Mouse (Mus musculus): ENCODE results near the gene Copz1.

Copz1 gene

DNA sequence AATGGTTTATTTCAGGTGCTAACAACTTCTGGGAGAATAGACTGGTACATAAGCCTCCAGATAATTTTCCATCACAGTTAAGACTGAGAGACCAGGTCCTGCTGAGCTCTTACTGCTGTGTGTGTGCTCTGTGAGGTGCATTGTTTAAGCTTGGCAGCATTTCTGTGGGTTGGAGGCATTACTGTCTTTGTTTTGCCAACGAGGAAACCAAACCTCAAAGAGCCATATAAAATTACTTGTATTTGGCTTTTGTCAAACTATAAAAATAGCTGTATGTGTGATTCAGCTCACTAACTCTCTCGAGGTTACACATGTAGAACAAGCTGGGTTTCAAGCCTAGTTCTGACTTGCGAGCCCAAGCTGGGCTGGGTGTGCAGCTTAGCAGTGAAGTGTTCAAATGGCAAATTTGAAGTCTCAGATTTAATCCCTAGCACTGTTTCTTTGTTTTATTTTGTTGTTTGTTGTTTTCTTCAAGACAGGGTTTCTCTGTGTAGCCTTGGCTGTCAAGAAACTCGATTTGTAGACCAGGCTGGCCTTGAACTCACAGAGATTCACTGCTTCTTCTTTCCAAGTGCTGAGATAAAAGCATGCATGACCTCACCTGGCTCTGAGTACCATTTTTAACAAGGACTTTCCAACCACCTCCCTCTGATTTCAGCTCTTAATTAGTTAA, 20.3 kb downstream of the Copz1 start:
- DNase-seq (ENCODE audit: low read depth): no peak

DNA sequence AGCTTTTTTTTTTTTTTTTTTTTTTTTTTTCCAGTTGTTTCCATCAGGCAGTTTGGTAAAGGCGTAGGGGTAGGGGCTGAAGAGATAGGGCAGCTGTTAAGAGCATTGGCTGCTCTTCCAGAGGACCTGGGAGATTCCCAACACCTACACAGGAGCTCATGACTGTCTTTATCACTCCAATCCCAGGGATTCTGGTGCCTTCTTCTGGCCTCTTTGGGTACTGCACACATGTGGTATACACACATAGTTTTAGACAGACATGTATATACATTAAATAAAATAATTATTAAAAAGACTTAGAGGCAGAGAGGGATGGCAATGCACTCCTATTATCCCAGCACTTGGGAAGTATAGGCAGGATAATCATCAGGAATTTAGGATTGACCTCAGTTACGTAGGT, 20.9 kb downstream of the Copz1 start:
- no peak for DNase-seq (ENCODE audit: low read depth)

DNA sequence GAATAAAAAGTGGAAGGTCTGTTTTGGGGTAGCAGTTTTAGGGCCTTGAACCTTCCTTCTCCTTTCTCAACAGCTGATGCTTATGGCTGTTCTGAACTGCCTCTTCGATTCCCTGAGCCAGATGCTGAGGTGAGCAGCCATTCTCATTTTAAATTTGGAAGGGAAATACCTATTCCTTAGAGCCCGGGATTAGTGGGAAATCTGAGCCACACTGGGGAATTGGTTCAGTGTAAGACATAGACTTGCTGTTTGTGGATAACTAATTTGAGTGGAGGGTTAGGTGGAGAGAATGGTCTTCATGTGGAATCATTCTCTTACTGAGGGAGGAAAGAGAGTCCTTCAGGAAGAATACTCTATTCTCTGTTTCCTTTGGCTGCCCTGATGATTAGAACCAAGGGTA, 22.1 kb downstream of the Copz1 start:
- no peak for DNase-seq (ENCODE audit: low read depth)

DNA sequence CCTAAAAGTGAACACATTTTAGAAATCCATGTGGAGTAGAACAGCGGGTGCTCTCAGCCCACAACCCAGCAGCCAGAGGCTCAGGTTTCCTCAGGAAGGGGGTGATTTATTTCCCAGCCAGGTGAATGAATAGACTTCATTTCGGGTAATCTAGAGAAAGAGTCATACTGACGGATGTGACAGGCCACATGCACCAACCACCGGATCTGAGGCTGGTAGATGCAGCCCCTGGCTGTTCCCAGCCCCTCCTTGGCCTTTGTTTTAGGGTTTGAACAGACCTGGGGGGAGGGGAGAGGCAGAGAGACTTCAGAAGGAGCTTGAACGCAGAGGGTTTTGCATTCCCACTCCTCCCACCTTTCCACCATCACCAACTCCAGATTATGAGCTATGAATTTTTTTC, 23.3 kb downstream of the Copz1 start:
- DNase-seq (ENCODE audit: low read depth): no peak

DNA sequence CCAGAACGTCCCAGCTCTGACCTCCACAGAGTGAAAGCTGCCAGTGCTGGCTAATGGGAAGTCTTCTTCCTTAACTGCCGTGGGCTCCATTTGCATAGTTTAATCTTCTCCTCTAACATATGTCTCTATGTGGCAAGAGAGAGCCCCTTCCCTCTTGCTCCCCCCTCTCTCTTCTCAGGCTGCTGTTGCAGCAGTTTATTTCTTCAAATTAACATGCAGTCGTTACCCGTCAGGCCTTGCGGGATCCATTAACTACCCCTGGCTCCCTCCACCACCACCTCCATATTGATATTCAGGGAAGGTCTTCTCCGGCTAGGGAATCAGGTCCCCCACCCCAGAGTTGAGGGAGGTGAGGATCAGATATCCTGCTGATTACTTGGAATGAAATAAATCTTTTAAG, 24.8 kb downstream of the Copz1 start:
- no peak for DNase-seq (ENCODE audit: low read depth)

DNA sequence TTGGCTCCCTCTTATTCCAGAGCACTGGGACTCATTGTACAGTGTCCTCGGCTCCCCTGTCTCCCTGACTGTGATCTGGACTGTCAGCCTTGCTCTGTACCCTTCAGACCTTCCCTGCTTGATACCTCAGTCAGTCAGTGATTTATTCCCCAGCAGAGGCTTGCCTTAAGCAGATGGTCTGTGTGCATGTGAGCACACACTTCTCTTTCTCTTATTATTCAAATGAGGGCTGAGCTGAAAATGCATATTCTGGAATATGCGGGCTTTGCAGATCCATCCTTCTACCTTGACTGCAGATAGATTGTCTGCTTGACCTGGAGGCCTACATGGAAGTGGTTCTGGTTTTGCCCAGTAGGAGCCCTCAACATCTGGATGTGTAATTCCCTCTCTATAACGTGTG, 25.5 kb downstream of the Copz1 start:
- DNase-seq (ENCODE audit: low read depth): no peak

DNA sequence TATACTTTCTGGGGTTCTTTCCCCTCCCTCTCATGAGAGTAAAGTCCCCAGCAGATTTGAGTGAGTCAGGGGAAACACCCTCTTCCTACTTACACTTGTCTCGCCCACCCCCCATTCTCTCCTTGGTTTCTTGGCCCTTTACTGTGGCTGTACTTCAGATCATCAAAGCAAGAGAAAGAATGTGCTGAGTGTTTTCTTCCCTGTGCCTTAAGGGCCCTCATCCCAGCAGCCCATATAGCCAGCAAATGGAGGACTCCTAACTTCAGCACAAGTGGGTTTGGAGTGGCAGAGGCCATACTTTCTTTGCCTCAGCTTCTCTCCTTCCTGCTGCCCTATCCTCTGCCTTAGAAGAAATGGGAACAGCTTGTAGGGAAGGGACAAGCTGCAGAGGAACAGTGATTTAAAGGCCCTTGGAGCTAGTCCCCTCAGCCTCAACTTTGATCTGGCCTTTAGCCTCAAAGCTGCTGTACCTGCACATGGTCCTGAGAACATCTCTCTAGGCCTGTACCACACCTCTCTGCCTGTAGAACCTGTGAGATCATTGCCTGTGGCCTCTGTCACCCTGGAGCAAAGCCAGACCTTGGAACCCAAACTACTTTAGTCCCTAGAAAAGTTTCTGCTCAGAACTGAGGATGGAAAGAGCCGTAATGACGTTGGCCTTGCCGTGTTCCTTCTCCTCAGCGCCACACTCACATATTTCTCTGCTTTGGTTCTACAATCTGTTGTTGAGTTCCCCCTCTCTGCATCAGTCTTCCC, 26.5 kb downstream of the Copz1 start:
- DNase-seq (ENCODE audit: low read depth): no peak

DNA sequence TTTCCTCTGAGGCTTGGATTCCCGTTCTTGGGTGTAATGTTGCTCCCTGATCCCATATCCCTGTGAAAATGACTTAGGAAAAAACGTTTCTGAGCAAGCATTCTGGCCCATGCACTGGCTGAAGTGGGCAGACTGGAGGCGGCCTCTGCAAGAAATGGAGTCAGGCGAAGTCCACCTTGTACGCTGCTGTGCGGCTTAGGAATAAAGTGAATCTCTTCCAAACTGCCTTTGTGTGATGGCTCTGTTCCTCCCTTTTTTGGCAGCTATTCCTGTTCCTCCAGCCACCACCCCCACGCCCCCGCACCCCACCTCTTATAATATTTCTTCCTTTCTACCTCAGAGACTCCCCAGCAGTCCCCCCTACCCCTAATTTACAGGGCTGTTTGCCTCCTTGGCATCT, 27.1 kb downstream of the Copz1 start:
- no peak for DNase-seq (ENCODE audit: low read depth)

DNA sequence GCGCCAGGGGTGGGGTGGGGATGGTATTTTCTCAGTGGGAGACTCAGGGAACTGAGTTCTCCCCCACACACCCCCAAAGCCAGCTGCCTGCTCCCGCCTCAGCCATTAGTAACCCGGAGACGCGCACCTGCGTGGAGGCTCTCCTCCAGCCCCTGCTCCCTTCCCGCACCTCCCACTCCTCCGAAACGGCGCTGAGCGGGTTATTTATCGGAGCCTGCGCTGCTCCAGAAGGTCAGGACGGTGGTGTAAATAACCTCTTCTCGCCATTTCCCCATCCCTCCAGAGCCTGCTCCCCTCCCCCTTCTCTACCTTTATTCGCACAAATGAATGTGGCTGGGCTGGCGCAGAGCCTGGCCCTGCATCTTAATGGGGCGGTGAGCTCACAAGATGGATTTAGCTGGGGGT, 27.6 kb downstream of the Copz1 start:
- DNase-seq (ENCODE audit: low read depth): no peak

DNA sequence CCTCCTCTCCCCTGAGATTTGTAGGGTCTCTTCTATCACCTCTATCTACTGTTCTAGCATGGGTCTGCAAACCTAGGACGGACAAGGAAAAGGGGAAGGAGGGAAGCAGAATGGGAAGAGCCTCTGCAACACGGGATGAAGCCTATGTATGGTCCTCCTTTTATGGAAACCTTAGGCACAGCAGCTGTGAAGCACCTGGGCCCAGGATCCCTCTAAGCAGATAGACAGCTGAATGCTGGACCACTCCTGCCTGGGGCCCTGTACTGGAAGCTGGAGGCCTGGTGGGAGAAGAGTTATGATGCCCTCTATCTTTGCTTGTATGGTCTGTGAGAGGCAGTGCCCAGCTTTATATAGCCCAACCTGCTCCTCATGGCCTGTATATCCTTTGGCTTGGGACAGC, 28.0 kb downstream of the Copz1 start:
- no peak for DNase-seq (ENCODE audit: low read depth)

DNA sequence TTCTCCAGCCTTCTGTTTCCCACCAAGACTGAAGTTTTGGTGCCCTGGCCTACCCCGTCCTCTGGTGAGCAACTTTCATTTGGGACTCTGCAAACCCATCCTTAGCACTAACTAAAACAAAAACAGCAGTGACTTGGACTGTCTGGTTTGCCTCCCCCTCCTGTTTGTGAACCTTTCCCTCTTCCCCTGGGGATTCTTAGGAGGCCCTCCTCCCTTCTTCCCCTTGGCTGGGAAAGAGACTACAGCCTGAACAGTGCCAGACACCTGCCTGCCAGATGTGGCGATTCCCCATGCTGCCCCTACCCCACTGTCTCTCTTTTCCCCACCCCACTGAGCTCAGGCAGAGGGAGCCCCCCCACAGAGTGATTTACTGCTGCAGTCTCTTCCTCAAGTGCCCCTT, 28.5 kb downstream of the Copz1 start:
- DNase-seq (ENCODE audit: low read depth): no peak

DNA sequence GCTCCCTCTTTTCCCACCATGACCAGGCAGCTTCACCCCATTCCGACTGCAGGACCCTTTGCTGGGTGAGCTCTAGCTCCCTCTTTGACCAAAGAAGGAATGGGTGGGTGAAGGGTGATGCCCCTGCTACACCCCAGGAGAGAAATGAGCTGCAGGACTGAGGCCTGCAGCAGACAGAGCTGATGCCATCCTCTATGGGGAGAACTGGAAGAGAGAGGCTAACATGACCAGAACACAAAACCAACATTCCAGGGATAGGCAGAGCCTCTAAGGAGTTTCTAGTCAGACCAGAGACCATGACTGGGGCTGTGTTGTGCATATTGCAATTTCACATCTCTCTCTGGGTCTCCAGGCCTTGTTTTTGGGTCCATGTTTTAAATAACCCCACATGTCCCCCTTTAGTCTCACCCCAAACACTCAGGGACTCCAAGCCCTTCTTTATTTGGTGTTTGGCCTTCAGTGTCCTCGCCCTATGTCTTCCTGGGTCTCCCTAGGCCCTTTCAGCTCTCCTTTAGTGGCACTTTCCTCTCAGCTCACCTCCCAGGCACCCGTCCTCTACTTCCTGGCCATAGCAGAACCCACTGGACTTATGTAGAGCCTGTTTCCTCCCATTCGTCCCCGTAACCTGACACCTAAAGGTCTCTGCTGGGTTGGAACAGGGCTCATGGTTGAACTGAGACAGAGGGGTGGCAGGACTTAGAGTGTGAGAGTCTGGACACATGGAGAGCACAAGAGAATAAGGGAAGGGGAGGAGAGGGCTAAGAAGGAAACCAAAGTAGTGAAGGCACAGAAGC, 29.2 kb downstream of the Copz1 start:
- no peak for DNase-seq (ENCODE audit: low read depth)

DNA sequence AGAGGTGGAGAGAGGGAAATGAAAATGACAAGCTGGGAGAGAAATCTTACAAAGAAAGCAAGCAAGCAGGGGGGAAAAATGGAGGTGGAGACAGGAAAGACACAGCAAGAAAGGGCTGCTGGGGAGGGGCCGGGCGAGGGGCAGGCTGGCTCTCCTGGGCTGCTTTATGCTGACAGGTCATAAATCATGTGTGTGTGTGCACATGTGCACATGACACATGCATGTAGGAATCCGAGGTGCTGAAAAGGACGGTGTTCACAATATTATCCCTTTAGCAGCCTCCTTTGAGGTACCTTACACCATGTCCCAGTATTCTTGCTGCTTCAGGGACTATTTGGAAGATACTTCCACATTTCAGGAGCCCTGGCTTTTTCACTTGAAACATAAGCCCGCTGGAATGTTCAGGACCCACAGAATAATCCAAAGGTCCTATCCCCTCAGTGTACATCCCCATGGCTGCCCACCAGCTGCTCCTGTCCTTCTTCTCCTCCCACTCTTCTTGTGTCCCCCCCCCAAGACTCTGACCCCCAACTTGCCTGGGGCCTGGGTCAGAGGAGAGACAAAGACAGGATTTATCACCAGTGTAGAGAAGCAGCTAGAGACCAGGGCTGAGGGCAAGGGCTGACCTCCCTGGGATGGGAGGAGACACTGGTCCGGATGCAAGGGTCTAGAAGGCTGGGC, 30.0 kb downstream of the Copz1 start:
- DNase-seq (ENCODE audit: low read depth): no peak

DNA sequence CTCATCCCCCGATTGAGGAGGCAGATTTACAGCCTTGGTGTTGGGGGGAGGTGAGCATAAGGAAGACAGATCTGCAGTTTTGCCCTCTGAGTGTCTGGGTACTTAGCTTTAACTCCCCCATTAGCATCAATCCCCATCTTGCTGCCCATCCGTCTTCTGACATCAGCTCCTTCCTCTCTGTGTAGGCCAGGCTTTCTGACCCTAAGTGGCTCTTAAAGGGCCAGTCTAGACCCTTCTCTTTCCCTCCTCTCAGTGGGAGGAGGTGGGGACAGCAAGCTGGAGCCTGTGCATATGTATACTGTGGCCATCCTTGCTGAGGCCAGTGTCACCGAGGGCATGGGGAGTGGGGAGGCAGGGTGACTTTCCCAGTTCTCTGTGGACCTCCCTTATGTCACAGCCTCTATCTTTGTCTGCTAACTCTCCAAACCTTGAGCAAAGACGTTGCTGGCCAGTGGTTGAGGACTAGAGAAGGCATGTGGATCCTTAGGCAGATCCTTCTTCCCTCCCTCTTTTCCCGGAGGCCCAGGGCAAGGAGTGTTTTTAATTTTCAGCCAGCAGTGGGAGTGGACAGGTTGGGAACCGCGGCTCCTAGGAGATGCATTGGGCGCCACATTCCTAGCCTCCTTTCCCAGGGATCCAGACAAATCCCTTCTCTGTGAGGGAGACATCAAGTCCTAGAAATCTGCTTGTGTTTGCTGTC, 31.6 kb downstream of the Copz1 start:
- DNase-seq (ENCODE audit: low read depth): no peak

DNA sequence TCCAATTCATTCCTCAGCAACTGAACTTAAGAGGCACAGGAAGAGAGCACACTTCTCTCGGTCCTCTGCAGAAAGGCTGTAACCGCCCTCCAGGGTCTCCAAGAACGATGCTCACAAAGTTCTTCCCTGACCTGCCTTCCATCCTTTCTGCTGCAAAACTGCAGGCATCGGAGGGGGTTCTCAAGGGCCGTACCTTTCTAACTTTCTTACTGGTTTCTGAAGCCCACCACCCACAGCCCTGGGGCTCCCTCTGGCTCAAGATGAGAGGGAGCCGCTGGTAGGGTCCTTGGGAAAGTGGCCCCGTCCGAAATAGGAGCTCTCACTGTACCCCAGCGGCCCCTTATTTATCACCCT, 32.1 kb downstream of the Copz1 start:
- DNase-seq (ENCODE audit: low read depth): no peak

DNA sequence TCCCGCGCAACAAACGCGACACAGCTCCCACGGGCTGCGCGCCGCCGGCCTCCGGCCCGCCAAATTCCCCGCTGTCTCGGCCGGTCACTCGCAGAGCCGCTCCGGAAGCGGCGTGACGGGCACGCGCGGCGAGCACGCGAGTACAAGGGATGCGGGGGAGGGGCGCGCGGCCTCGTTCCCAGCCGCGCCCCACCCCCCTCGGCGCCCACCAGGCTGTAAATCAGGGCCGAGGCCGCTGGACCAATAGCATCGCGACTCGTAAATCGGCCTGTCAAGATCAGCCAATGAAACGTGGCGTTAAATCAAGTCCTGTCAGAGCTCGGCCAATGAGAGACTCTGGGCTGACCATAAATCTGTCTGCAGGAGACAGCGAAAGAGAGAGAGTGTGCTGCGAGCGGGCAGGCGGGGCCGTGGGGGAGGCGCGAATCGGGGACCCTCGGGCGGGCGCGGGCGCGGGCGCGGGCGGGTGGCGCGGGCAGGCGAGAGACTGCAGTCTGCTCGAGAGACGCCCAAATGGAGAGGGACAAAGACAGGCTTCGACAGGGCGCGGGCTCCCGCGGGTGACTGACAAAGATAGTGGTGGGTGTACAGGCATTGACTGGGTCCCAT, 32.7 kb downstream of the Copz1 start:
- peak; percentile 78 for DNase-seq (ENCODE audit: low read depth)

DNA sequence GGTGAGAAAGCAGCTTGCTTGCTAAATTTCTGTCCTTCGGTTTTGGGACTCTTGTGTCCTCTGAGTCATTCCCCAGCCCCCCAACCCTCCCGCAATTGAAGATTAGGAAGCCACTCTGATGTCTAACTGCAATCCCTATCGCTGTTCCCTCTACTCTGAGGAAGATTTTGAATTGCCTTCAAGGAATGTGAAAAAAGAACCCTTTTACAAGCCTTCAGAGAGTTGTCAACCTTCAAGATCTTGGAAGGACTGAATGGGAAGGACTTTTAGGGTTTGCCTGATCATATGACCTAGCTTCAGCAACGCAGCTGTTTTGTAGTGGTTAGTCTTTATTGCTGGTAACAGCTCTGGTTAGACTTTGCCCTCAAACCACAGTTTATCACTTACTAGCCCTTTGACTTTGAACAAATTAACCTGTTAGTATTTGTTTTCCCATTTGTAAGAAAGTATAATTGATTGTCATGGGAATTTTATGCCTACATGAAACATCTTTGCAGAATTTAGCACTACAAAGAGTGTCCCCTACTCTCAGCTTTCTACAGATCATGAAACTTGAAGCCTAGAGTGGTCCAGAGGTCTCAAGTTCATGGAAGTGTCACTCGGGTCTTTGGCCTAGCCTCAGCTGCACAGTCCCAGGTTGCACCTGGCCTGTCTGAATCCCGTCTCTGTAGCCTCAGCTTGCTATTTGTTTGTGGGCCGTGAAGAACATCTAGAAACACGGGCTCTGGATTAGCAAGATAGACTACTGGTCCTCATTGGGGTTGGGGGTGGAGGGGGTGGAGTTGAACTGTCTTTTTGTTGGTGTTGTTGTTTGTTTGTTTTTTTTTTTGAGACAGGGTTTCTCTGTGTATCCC, 33.5 kb downstream of the Copz1 start:
- DNase-seq (ENCODE audit: low read depth): no peak

DNA sequence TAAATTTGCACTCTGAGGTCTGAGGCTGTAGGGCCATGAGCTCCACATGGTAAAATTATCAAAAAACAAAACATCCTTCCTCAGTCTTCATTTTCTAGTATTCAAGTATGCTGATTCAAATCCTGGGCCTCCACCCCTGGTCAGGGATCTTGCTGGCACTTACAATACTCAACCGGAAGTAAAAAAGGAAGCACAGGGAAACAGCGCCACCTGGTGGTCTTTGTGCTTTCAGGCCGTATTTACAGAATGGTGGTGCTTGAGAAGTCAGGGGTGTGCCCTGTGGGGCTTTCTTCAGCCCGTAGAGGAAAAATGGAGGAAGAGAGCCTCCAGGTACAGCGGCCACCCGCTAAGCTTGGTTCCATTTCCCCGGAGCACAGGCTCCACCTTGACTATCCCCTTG, 34.6 kb downstream of the Copz1 start:
- peak; percentile 97 for DNase-seq (ENCODE audit: low read depth)

DNA sequence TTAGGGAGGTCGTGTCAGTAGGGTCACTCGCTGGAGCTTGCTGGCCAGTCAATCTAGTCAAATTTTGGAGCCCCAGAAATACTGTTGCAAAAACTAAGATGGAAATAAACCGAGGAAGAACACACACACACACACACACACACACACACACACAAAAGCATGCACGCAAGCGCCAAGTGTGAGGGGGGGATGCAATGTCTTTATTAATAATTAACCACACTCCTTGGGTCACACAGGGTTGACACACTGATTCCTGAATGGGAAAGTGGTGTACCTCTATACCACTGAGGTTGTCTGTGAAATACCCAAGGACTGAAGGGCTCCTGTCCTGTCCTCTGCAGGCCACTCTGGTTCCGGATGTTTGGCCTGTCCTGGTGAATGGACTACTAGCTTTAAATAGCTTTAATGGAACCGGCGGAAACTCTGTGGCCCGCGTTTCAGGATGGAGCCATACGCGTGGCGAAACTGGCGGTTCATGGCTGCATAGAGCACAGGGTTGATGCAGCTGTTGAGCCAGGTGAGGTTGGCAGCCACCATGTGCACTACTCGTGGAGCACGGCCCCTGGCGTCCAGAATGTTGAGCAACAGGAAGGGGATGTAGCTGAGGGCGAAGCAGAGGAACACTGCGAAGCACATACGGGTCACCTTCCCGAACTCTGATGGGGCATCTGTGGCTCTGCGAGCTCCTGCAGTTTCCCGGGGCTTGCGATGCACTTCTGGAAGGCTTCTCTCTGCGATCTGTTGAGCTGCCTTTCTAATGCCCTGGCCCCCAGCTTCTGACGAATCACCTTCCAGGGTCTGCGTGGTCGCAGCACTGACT, 35.8 kb downstream of the Copz1 start:
- no peak for DNase-seq (ENCODE audit: low read depth)

Measured in c-Kit-positive CD71-positive TER-119-negative erythroid progenitor cells, embryonic 14.5 days (primary cell).